Mouse (Mus musculus) MEL (cell line): ENCODE results near the gene Gipc2. TPM values are rescaled to one million over a fixed set of nuclear protein-coding genes. Genes with fewer than 3 reads are reported as not detected.

ENCODE experiments used
- DNase-seq: peaks from one replicate; pipeline ENCODE4 v3.0.0; 2011; ENCODE audit warnings: low read depth, low spot score
- H3K27ac ChIP-seq: 2 replicates; pipeline ENCODE4 v1.5.1; 2012; ENCODE audit warnings: low read depth, mild to moderate bottlenecking, control low read depth, low read length, moderate library complexity; ENCODE audit not compliant: control insufficient read depth
- H3K27me3 ChIP-seq, 2 experiments: fragments of 150-350 bp in 1 of 2; sonication (generic) in 1 of 2; 2 replicates each; pipeline ENCODE4 v1.6.1; 2012; ENCODE audit warnings: low read length in 2 of 2, mild to moderate bottlenecking in 2 of 2, improper control_type of control experiment in 1 of 2, moderate library complexity in 1 of 2; ENCODE audit not compliant: insufficient read depth in 2 of 2, control insufficient read depth in 1 of 2
- H3K36me3 ChIP-seq, 2 experiments: 2 replicates each; pipeline ENCODE4 v1.6.1; 2012 to 2014; ENCODE audit warnings: low read length in 2 of 2, improper control_type of control experiment in 1 of 2, inconsistent platforms in 1 of 2, mild to moderate bottlenecking in 1 of 2; ENCODE audit not compliant: insufficient read depth in 2 of 2, control insufficient read depth in 1 of 2
- H3K4me1 ChIP-seq, 2 experiments: fragments of 150-350 bp in 1 of 2; sonication (generic) in 1 of 2; 2 replicates each; pipeline ENCODE4 v1.6.1; 2012; ENCODE audit warnings: low read length in 2 of 2, improper control_type of control experiment in 1 of 2, mild to moderate bottlenecking in 1 of 2; ENCODE audit not compliant: insufficient read depth in 2 of 2, control insufficient read depth in 1 of 2
- H3K4me3 ChIP-seq, 2 experiments: fragments of 150-350 bp in 1 of 2; sonication (generic) in 1 of 2; 2 replicates each; pipeline ENCODE4 v1.5.1; 2012; ENCODE audit warnings: low read depth in 2 of 2, low read length in 2 of 2, mild to moderate bottlenecking in 2 of 2, moderate library complexity in 2 of 2, control low read depth in 1 of 2, improper control_type of control experiment in 1 of 2; ENCODE audit not compliant: control insufficient read depth in 1 of 2, insufficient read depth in 1 of 2
- H3K79me2 ChIP-seq: 2 replicates; pipeline ENCODE4 v1.6.1; 2012; ENCODE audit warnings: mild to moderate bottlenecking, low read length, moderate library complexity; ENCODE audit not compliant: control insufficient read depth, poor library complexity, insufficient read depth
- H3K9ac ChIP-seq: 2 replicates; pipeline ENCODE4 v1.6.1; 2012; ENCODE audit warnings: low read depth, mild to moderate bottlenecking, control low read depth, low read length, moderate library complexity; ENCODE audit not compliant: control insufficient read depth, poor library complexity, severe bottlenecking
- H3K9me3 ChIP-seq: fragments of 150-350 bp; sonication (generic); replicated peaks from 2 replicates; pipeline ENCODE4 v1.6.1; 2012; ENCODE audit warnings: mild to moderate bottlenecking, low read length, improper control_type of control experiment, moderate library complexity; ENCODE audit not compliant: insufficient read depth
- CTCF ChIP-seq, 3 experiments: IDR thresholded peaks in 2 of 3; conservative IDR thresholded peaks in 1 of 3; 2 replicates each; pipeline ENCODE4 v1.5.1; 2011 to 2012; ENCODE audit warnings: low read length in 3 of 3, low read depth in 2 of 3, mild to moderate bottlenecking in 2 of 3, improper control_type of control experiment in 1 of 3, inconsistent platforms in 1 of 3, mixed read lengths in 1 of 3, moderate library complexity in 1 of 3; ENCODE audit not compliant: control insufficient read depth in 1 of 3, insufficient read depth in 1 of 3, poor library complexity in 1 of 3, severe bottlenecking in 1 of 3
- EP300 ChIP-seq, 2 experiments: IDR thresholded peaks; 2 replicates each; pipeline ENCODE4 v1.6.1; 2011; ENCODE audit warnings: improper control_type of control experiment in 2 of 2, low read length in 2 of 2, low read depth in 1 of 2, mild to moderate bottlenecking in 1 of 2
- ETS1 ChIP-seq: IDR thresholded peaks from 2 replicates; pipeline ENCODE4 v1.6.1; 2012; ENCODE audit warnings: low read depth, mild to moderate bottlenecking, inconsistent platforms, low read length, improper control_type of control experiment, moderate library complexity
- GATA1 ChIP-seq: IDR thresholded peaks from 2 replicates; pipeline ENCODE4 v1.6.1; 2011; ENCODE audit warnings: low read depth, low read length, improper control_type of control experiment
- HCFC1 ChIP-seq: IDR thresholded peaks from 2 replicates; pipeline ENCODE4 v1.6.1; 2012; ENCODE audit warnings: low read depth, mild to moderate bottlenecking, inconsistent platforms, low read length, improper control_type of control experiment, moderate library complexity
- MXI1 ChIP-seq: IDR thresholded peaks from 2 replicates; pipeline ENCODE4 v1.6.1; 2011; ENCODE audit warnings: mild to moderate bottlenecking, low read depth, low read length, improper control_type of control experiment
- NRF1 ChIP-seq: IDR thresholded peaks from 2 replicates; pipeline ENCODE4 v1.6.1; 2014; ENCODE audit warnings: low read depth, mild to moderate bottlenecking, inconsistent platforms, low read length, improper control_type of control experiment, moderate library complexity; ENCODE audit not compliant: poor library complexity, insufficient read depth, severe bottlenecking
- TAL1 ChIP-seq: IDR thresholded peaks from 2 replicates; pipeline ENCODE4 v1.6.1; 2012; ENCODE audit warnings: mild to moderate bottlenecking, inconsistent platforms, low read length, moderate library complexity, mixed read lengths
- USF1 ChIP-seq: IDR thresholded peaks from 2 replicates; pipeline ENCODE4 v1.6.1; 2014; ENCODE audit warnings: low read depth, mild to moderate bottlenecking, inconsistent platforms, low read length, improper control_type of control experiment, moderate library complexity
- USF2 ChIP-seq, 2 experiments: IDR thresholded peaks; 2 replicates each; pipeline ENCODE4 v1.6.1; 2011 to 2012; ENCODE audit warnings: improper control_type of control experiment in 2 of 2, low read length in 2 of 2, borderline replicate concordance in 1 of 2, inconsistent platforms in 1 of 2, low read depth in 1 of 2, mild to moderate bottlenecking in 1 of 2; ENCODE audit not compliant: insufficient read depth in 1 of 2
- ZKSCAN1 ChIP-seq: IDR thresholded peaks from 2 replicates; pipeline ENCODE4 v1.6.1; 2012; ENCODE audit warnings: low read depth, mild to moderate bottlenecking, inconsistent platforms, low read length, improper control_type of control experiment, moderate library complexity
- polyA plus RNA-seq, 2 experiments: library from polyadenylated mRNA; stranded (reverse) in 1 of 2; unstranded in 1 of 2; fragments of >175 nt in 1 of 2; fragments of >200 nt in 1 of 2; gene quantifications; 2 replicates each; pipeline versions ENCODE4 v1.2.1 to v1.2.4; 2012; ENCODE audit warnings: low replicate concordance in 2 of 2, low read depth in 1 of 2; ENCODE audit not compliant: insufficient read length in 2 of 2, insufficient read depth in 1 of 2, missing spikeins in 1 of 2
- total RNA-seq: library from RNA; depleted of rRNA; stranded (reverse); fragments of 300-350 nt; gene quantifications from 2 replicates; pipeline ENCODE4 v1.2.3, GENCODE M21; 2012

Gene Gipc2
- total and polyA plus RNA-seq, 3 experiments = 0.27 to 0.78 TPM; not detected in 1

DNA sequence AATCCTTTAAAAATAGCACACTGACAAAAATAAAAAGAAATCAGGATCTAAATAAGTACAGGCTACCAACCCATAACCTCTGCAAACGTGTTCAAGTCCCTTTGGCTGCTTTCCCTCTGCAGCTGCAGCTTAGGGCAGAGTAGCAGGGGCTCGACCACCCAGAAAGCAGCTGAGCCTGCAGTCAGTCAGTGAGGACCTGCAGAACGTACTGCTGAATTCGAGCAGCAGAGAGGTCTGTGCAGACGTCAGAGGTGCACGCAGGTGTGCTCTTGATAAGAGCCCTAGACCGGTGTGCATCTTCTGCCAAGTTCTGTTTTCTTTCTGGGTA lies 56.8 kb downstream of the Gipc2 start:
- H3K36me3 ChIP-seq = peaks cover 0 to 19% of the 10 kb centered on the region in 2 experiments; a peak in 2 of 4 replicates
- no peak for DNase-seq
- H3K27me3 ChIP-seq = no peaks in the 10 kb centered on the region
- TF ChIP-seq ETS1 (0 out of 2 replicates have a peak, but pooled peaks have one; percentile 30), TAL1 (no peak), HCFC1 (no peak)
- H3K4me1 ChIP-seq = peaks cover 8 to 37% of the 10 kb centered on the region in 2 experiments
- H3K9ac ChIP-seq = no peak overlapping the region
- no peaks in the 10 kb centered on the region for H3K9me3 ChIP-seq
- no peak overlapping the region for H3K4me3 ChIP-seq
- no peak overlapping the region for H3K27ac ChIP-seq
- H3K79me2 ChIP-seq = no peaks in the 10 kb centered on the region

DNA sequence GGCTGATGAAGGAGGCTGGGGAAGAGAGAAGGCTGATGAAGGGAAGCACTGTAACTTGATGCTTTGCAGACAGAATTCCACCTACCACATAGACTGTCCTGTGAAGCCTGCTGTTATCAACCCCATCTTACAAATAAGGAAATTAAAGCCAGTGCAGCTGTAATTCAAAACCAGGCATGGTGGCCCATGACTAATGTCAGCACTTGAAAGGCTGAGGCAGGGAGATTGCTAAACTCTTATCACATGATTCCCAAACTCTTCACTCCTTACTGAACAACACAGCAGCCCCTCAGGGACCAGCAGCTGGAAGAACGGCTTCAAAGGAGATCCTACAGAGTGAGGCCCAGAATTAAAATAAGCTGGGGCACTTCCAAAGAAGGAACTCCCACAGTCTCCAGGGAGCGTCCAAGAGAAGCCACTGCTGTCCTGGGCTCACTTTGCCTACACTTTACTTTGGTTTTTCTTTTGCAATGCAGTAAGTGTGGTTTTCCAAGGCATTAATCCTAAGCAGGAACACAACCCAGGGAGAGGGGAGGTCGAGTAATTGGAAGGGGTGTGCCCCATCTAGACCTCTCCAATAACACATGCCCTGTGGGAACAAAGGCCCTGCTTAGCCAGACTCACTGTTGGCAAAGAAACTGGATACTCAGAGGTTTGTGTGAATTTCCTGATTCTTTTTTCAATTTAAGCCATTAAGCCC lies 57.3 kb downstream of the Gipc2 start:
- Histone ChIP-seq H3K27ac (no peak overlapping the region), H3K79me2 (no peaks in the 10 kb centered on the region), H3K27me3 (no peaks in the 10 kb centered on the region), H3K4me3 (no peak overlapping the region), H3K9me3 (no peaks in the 10 kb centered on the region), H3K9ac (no peak overlapping the region), H3K36me3 (peaks cover 0 to 13% of the 10 kb centered on the region in 2 experiments; a peak in 2 of 4 replicates), H3K4me1 (peaks cover 7 to 33% of the 10 kb centered on the region in 2 experiments)
- peak; percentile 57 for DNase-seq
- 0 out of 2 replicates have a peak, but pooled peaks have one; percentile 3 for TF ChIP-seq USF1
- peak; percentile 19 to 27; a peak in 2 of 4 replicates for TF ChIP-seq EP300 (IDR thresholded peaks at IDR 0.05; ENCODE audit: low read depth in 1 of 2, low read length in 2 of 2)
- 0 out of 2 replicates have a peak, but pooled peaks have one; percentile 21 for TF ChIP-seq TAL1
- TF ChIP-seq ZKSCAN1 = no peak
- TF ChIP-seq GATA1 = peak; percentile 58; the same call in 1 of the 2 replicates
- no peak for TF ChIP-seq CTCF (IDR thresholded peaks at IDR 0.05 in 2 of 3, conservative IDR thresholded peaks at IDR 0.05 in 1 of 3; ENCODE audit: control insufficient read depth in 1 of 3, insufficient read depth in 1 of 3, low read depth in 2 of 3, low read length in 3 of 3, poor library complexity in 1 of 3, severe bottlenecking in 1 of 3)
- no peak for TF ChIP-seq USF2 (IDR thresholded peaks at IDR 0.05; ENCODE audit: borderline replicate concordance in 1 of 2, insufficient read depth in 1 of 2, low read depth in 1 of 2, low read length in 2 of 2)
- no peak for TF ChIP-seq ETS1
- no peak for TF ChIP-seq NRF1

DNA sequence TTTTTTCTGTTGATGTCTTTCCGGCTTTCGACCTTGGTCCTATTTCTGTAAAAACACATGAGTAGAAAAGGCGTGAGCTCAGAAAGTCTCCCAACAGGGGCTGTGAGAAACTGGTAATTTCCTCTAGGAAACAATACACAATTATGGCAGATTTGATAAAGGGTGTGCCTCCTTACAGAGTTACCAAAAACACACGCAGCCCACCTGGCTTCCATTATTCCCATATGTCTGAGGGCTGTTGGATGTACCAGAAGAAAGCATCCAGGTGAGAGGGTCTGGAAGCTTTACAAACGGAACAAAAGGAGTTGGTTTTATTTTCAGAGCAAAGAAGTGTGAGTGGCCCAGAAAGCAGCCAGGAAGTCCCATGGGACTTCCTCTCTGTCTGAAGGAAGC lies 58.0 kb downstream of the Gipc2 start:
- Histone ChIP-seq H3K9me3 (no peaks in the 10 kb centered on the region), H3K27me3 (no peaks in the 10 kb centered on the region), H3K36me3 (peaks cover 0 to 9% of the 10 kb centered on the region in 2 experiments; a peak in 2 of 4 replicates), H3K4me3 (peak overlapping the region; percentile 56 to 57), H3K9ac (peak overlapping the region; percentile 59), H3K27ac (peak overlapping the region; percentile 55), H3K79me2 (no peaks in the 10 kb centered on the region), H3K4me1 (peaks cover 7 to 28% of the 10 kb centered on the region in 2 experiments)
- no peak for DNase-seq
- TF ChIP-seq ETS1 = no peak
- TF ChIP-seq MXI1 = peak; percentile 38; the same call in 1 of the 2 replicates
